Mouse (Mus musculus) neural tube, embryonic 15.5 days (tissue): ENCODE measurements around the gene Dock10. TPM values are rescaled to one million over a fixed set of nuclear protein-coding genes. Genes with fewer than 3 reads are reported as not detected.

Experiments used
- ATAC-seq: fragments of 200-750 bp; cut with Nextera tagmentation; 2 replicates; pipeline ENCODE4 v1.8.0; 2017; ENCODE audit warnings: mild to moderate bottlenecking, moderate TSS enrichment, moderate library complexity; ENCODE audit not compliant: low FRiP score
- H3K27ac ChIP-seq: fragments of 300-500 bp; sonication (generic); replicated peaks from 2 replicates; pipeline ENCODE4 v1.5.1; 2015; ENCODE audit warnings: mild to moderate bottlenecking, inconsistent platforms
- H3K27me3 ChIP-seq: fragments of 300-500 bp; sonication (generic); replicated peaks from 2 replicates; pipeline ENCODE4 v1.6.1; 2015; ENCODE audit warnings: inconsistent platforms
- H3K36me3 ChIP-seq: fragments of 300-500 bp; sonication (generic); 2 replicates; pipeline ENCODE4 v1.6.1; 2015; ENCODE audit warnings: inconsistent platforms
- H3K4me1 ChIP-seq: fragments of 300-500 bp; sonication (generic); 2 replicates; pipeline ENCODE4 v1.6.1; 2015; ENCODE audit warnings: inconsistent platforms
- H3K4me2 ChIP-seq: fragments of 300-500 bp; sonication (generic); 2 replicates; pipeline ENCODE4 v1.6.1; 2015; ENCODE audit warnings: inconsistent platforms, mild to moderate bottlenecking, moderate library complexity
- H3K4me3 ChIP-seq: fragments of 300-500 bp; sonication (generic); replicated peaks from 2 replicates; pipeline ENCODE4 v1.5.1; 2015; ENCODE audit warnings: mild to moderate bottlenecking, inconsistent platforms
- H3K9ac ChIP-seq: fragments of 300-500 bp; sonication (generic); replicated peaks from 2 replicates; pipeline ENCODE4 v1.6.1; 2015; ENCODE audit warnings: mild to moderate bottlenecking, inconsistent platforms
- H3K9me3 ChIP-seq: fragments of 300-500 bp; sonication (generic); replicated peaks from 2 replicates; pipeline ENCODE4 v1.6.1; 2016; ENCODE audit warnings: inconsistent platforms
- WGBS: fragments of 180-500 bp; shearing (Covaris S2); methylation state at CpG from one replicate; pipeline ENCODE4 v1.1.7; 2015; ENCODE audit warnings: mixed read lengths; 5-methylcytosine and 5-hydroxymethylcytosine counted together
- polyA plus RNA-seq: library from polyadenylated mRNA; unstranded; fragments of >200 nt; fragmentation: Nextera tagmentation; extraction: Ambion mirVana; gene quantifications from 2 replicates; pipeline ENCODE4 v1.2.1, GENCODE M21; 2015

Dock10 gene
- polyA plus RNA-seq, 1 experiment from 2014 or later = 5.8 TPM

DNA sequence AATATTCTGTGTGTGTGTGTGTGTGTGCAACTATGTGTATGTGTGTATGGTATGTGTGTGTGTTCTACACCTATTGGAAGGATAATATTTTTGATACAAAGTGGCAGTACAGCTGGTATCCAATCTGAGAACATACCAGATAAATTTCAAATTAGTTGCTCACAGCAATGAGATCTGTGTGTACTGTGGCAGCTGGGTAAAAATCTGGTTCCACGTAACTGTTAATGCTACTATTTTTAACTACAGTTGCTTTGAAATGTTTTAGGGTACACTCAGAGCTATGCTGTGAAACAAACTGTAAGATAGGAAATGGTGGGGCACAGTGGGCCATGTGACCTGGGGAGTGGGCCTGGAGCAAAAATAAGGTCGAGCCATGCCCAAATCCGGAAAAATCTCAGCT lies 176.1 kb downstream of the Dock10 start:
- H3K27me3 ChIP-seq = no peaks in the 10 kb centered on the region
- H3K4me1 ChIP-seq = no peaks in the 10 kb centered on the region
- WGBS = 93% methylated on average over 3 of the region's 3 CpGs
- no peaks in the 10 kb centered on the region for H3K9me3 ChIP-seq
- H3K4me2 ChIP-seq = no peak overlapping the region
- ATAC-seq = no peak
- no peak overlapping the region for H3K27ac ChIP-seq
- H3K36me3 ChIP-seq = no peaks in the 10 kb centered on the region
- H3K4me3 ChIP-seq = no peak overlapping the region
- H3K9ac ChIP-seq = no peak overlapping the region

DNA sequence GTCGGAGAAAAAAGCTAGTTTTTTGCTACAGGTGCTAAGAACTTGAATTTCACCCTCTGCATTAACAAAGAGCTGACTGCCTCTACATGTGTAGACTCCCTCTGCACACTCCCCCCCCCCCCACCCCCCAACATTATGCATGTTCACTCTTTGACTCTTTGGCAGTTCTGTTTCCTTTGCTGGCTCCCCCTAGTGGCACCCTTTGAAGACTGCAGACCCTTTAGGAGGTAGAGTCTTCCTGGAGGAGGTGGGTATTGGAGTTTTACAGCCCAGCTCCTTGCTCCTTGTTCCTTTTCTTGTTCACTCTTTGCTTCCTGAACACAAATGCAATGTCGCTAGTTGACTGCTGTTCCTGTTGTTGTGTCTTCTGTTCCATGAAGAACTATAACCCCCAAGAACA lies 181.4 kb downstream of the Dock10 start:
- no peaks in the 10 kb centered on the region for H3K36me3 ChIP-seq
- H3K9ac ChIP-seq = no peak overlapping the region
- no peak for ATAC-seq
- H3K27me3 ChIP-seq = no peaks in the 10 kb centered on the region
- H3K4me1 ChIP-seq = no peaks in the 10 kb centered on the region
- H3K9me3 ChIP-seq = no peaks in the 10 kb centered on the region
- no peak overlapping the region for H3K4me2 ChIP-seq
- no peak overlapping the region for H3K27ac ChIP-seq
- no peak overlapping the region for H3K4me3 ChIP-seq
- WGBS = 91% methylated on average over 2 of the region's 2 CpGs

DNA sequence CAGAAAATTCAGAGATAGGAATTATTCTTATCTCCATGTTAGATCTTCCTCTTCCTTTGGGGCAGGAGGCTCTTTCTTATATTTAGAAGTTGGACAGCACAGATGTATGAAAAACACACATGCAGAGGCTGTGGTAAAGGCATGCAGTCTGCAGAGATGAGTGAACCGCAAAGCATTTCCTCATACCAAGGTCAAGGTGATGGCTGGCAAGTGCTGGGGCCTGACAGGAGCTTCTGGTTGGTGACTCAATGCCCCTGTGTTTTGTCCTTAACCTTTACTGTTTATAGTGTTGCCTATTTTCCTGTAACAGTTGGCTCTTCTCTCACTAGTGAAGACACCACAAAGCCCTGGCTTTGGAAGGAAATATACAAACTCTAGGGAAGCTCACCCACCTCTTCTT lies 201.9 kb downstream of the Dock10 start:
- 0 out of 2 replicates have a peak, but pooled peaks cover 3% of the 10 kb centered on the region for H3K36me3 ChIP-seq
- H3K4me2 ChIP-seq = no peak overlapping the region
- H3K27me3 ChIP-seq = no peaks in the 10 kb centered on the region
- no peak for ATAC-seq
- no peaks in the 10 kb centered on the region for H3K9me3 ChIP-seq
- H3K4me3 ChIP-seq = no peak overlapping the region
- no peak overlapping the region for H3K9ac ChIP-seq
- 97% methylated on average over 1 of the region's 1 CpGs for WGBS
- no peaks in the 10 kb centered on the region for H3K4me1 ChIP-seq
- no peak overlapping the region for H3K27ac ChIP-seq

DNA sequence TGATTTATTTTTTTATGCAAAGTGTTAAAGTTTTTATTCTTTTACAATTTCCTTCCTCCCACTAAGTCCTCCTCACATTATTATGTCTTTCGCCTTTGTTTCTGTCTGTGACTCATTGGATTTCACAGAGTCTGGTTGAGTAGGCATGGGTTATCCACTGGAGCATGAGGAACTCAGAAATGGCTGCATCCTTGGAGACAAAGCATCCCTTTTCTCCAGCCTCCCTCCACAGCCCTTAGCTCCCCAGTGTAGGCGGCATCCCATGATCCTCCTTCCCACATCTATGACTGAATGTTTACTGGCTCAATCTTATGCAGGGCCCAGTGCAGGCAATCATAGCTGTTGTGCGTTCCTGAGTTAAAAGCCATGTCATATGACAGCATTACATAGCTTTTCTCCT lies 216.8 kb downstream of the Dock10 start:
- Histone ChIP-seq H3K9me3 (no peaks in the 10 kb centered on the region), H3K4me3 (no peak overlapping the region), H3K27ac (no peak overlapping the region), H3K4me2 (no peak overlapping the region), H3K4me1 (no peaks in the 10 kb centered on the region), H3K36me3 (0 out of 2 replicates have a peak, but pooled peaks cover 3% of the 10 kb centered on the region), H3K9ac (no peak overlapping the region), H3K27me3 (no peaks in the 10 kb centered on the region)
- 71% methylated on average over 3 of the region's 3 CpGs for WGBS
- 0 out of 2 replicates have a peak, but pooled peaks have one; percentile 35 for ATAC-seq

DNA sequence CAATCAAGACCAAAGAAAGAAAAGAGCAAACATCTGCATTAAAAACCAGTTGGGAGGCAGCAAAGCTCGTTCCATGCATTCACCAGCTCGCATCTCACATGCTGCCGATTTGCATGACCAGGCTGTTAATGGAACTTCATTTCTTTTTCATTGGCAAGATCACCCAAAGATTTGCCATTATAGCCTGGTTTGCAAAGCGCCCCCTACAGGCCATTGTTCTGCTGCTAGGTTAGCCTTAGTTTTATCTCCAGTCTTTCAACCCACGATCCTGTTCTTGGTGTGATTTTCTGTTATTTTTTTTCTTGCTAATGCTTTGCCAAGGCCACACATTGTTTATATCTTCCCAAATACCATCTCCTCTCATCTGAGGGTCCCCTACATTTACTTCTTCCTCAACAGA lies 236.1 kb downstream of the Dock10 start:
- Histone ChIP-seq H3K27me3 (no peaks in the 10 kb centered on the region), H3K4me3 (no peak overlapping the region), H3K4me1 (peaks cover 9% of the 10 kb centered on the region; the same call in 1 of the 2 replicates), H3K9ac (no peak overlapping the region), H3K36me3 (no peaks in the 10 kb centered on the region), H3K27ac (no peak overlapping the region), H3K9me3 (no peaks in the 10 kb centered on the region), H3K4me2 (no peak overlapping the region)
- 72% methylated on average over 5 of the region's 5 CpGs for WGBS
- ATAC-seq = no peak

DNA sequence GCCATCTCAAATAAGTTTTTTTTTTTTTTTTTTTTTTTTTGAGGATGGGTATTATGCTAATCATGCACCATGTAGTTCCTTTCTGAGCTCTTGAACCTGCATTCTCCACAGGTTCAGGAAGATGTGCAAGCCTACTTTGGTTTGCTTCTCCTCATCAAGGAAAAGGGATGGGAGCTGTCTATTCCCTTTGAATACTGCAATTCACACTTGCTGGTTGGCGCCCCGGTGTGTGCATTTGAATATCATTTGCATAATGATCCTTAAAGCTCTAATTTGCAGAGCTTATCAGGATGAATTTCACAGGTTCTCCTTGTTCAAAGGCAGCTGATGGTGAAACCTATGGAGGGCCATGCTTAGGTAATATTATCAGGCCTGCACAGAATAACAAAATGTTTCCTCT lies 237.9 kb downstream of the Dock10 start:
- Histone ChIP-seq H3K4me1 (peaks cover 9% of the 10 kb centered on the region; the same call in 1 of the 2 replicates), H3K9me3 (no peaks in the 10 kb centered on the region), H3K27me3 (no peaks in the 10 kb centered on the region), H3K4me2 (no peak overlapping the region), H3K36me3 (no peaks in the 10 kb centered on the region), H3K4me3 (no peak overlapping the region), H3K27ac (no peak overlapping the region), H3K9ac (no peak overlapping the region)
- 6% methylated on average over 2 of the region's 2 CpGs for WGBS
- ATAC-seq = no peak

DNA sequence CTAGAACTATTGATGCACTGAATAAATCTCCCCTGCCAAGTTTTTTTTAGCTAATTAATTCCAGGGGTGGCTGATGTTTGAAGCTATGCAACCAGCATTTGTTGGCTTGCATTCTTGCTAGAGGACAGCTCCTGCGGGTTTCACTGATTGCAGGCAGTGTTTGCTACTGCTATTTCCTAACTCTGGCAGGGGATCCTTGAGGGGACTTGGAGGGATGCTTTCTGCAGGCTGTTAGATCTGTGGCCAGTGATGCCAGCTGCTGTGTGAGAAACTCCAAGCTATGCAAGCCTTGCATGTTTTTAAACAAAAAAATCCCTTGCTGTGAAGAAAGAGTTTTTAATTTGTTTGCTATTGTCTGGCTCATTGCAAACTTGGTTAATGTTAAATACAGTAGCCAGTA lies 238.4 kb downstream of the Dock10 start:
- H3K36me3 ChIP-seq = no peaks in the 10 kb centered on the region
- no peaks in the 10 kb centered on the region for H3K27me3 ChIP-seq
- no peak for ATAC-seq
- H3K4me1 ChIP-seq = peaks cover 9% of the 10 kb centered on the region; the same call in 1 of the 2 replicates
- H3K27ac ChIP-seq = no peak overlapping the region; the same call in 1 of the 2 replicates
- 10% methylated on average over 1 of the region's 1 CpGs for WGBS
- no peaks in the 10 kb centered on the region for H3K9me3 ChIP-seq
- H3K4me2 ChIP-seq = no peak overlapping the region
- no peak overlapping the region for H3K9ac ChIP-seq
- H3K4me3 ChIP-seq = no peak overlapping the region

DNA sequence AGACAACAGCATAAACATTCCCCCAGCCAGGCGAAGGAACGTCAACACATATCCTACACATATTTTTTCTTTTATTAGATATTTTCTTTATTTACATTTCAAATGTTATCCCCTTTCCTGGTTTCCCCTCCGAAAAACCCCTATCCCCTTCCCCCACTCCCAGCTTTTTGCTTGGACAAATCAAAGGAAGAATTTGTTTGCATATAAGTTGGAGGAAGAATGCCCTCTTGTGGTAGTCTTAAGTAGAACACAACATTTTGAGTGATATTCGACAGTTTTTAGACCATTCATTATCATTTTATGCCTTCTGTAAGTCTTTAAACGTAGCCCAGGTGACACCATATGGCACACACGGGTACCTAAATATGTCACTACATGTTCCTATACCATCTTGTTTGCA lies 242.5 kb downstream of the Dock10 start:
- H3K4me2 ChIP-seq = no peak overlapping the region
- no peaks in the 10 kb centered on the region for H3K36me3 ChIP-seq
- peaks cover 9% of the 10 kb centered on the region; the same call in 1 of the 2 replicates for H3K4me1 ChIP-seq
- WGBS = 51% methylated on average over 6 of the region's 6 CpGs
- ATAC-seq = no peak
- no peak overlapping the region for H3K27ac ChIP-seq
- no peak overlapping the region for H3K9ac ChIP-seq
- no peaks in the 10 kb centered on the region for H3K9me3 ChIP-seq
- no peaks in the 10 kb centered on the region for H3K27me3 ChIP-seq
- H3K4me3 ChIP-seq = no peak overlapping the region

DNA sequence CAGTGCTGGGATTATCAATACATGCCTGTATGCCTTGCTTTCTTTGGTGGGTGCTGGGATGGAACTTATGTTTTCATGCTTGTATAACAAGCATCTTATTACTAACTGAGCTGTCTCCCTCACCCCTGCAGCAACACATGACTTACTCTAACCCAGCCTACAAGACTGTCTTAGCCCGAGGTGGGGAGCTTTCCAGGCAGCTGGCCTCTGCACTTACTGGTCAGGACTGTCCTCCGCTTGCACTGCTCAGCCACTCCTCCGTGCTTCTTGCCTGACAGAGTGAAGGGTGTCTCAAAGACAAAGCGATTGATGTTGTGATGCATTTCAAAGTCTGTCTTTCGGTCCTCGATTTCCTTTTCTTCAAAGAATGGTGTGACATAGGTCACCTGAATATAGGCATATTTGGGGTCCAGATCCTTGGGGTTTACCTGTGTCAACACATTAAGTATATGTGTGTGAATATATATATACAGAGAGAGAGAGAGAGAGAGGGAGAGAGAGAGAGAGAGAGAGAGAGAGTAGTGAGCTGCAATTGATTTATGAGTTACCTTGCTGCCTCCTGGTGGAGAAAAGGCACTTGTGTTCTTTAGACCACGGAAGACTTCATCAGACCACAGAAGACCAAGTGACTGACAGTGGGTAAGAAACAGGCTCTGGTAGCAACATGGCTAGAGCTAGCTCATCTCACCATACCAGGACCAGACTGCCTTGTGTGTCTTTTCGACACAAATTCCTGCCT lies 245.9 kb downstream of the Dock10 start:
- no peak overlapping the region for H3K27ac ChIP-seq
- H3K4me2 ChIP-seq = no peak overlapping the region
- no peaks in the 10 kb centered on the region for H3K9me3 ChIP-seq
- H3K27me3 ChIP-seq = no peaks in the 10 kb centered on the region
- H3K36me3 ChIP-seq = no peaks in the 10 kb centered on the region
- H3K4me3 ChIP-seq = no peak overlapping the region
- 0 out of 2 replicates have a peak, but pooled peaks have one; percentile 11 for ATAC-seq
- H3K9ac ChIP-seq = no peak overlapping the region
- WGBS = 66% methylated on average over 8 of the region's 8 CpGs
- no peaks in the 10 kb centered on the region for H3K4me1 ChIP-seq

DNA sequence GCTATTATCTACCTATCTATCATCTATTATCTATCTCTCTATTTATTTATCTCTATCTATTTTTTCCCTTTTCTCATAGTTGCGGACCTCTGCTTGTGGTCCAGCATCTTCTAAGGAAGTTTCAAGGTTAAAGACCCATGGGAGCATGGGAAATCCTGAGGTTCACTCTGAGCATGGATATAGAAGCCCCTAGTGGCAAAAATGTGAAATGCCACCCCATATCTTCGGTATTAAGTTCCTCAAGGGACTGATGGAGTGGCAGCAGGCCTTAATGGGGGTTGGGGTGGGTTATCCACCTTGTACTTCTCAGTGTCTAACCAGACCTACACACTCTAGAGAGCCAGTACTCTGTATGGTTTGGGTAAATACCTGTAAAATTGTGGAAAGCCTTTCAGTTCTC lies 253.6 kb downstream of the Dock10 start:
- Histone ChIP-seq H3K27me3 (no peaks in the 10 kb centered on the region), H3K9me3 (no peaks in the 10 kb centered on the region), H3K36me3 (no peaks in the 10 kb centered on the region), H3K4me2 (no peak overlapping the region), H3K27ac (no peak overlapping the region), H3K4me3 (no peak overlapping the region), H3K9ac (no peak overlapping the region), H3K4me1 (no peaks in the 10 kb centered on the region)
- no peak for ATAC-seq
- WGBS = 88% methylated on average over 2 of the region's 2 CpGs

DNA sequence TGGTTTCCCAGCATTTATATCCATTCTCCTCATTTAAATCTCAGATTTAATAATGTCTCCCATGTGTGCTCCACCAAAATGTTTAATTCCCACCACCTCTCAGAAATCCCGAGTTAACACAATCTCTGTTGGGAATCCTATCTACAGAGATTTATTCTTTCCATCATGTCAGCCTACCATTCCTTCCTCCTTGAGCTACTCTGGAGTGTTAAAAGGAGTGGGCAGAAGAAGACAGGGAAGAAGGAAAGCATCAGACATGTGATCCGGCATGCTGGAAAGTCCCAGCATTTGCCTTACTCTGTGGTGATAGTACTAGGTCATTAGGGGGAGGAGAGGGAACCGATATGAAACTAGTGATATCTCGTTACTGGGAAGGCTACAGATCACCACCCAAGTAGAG lies 254.2 kb downstream of the Dock10 start:
- H3K27ac ChIP-seq = no peak overlapping the region
- no peak overlapping the region for H3K4me3 ChIP-seq
- H3K4me1 ChIP-seq = no peaks in the 10 kb centered on the region
- no peak overlapping the region for H3K4me2 ChIP-seq
- no peaks in the 10 kb centered on the region for H3K36me3 ChIP-seq
- no peaks in the 10 kb centered on the region for H3K9me3 ChIP-seq
- H3K27me3 ChIP-seq = no peaks in the 10 kb centered on the region
- H3K9ac ChIP-seq = no peak overlapping the region
- no peak for ATAC-seq
- WGBS = 90% methylated on average over 4 of the region's 4 CpGs

DNA sequence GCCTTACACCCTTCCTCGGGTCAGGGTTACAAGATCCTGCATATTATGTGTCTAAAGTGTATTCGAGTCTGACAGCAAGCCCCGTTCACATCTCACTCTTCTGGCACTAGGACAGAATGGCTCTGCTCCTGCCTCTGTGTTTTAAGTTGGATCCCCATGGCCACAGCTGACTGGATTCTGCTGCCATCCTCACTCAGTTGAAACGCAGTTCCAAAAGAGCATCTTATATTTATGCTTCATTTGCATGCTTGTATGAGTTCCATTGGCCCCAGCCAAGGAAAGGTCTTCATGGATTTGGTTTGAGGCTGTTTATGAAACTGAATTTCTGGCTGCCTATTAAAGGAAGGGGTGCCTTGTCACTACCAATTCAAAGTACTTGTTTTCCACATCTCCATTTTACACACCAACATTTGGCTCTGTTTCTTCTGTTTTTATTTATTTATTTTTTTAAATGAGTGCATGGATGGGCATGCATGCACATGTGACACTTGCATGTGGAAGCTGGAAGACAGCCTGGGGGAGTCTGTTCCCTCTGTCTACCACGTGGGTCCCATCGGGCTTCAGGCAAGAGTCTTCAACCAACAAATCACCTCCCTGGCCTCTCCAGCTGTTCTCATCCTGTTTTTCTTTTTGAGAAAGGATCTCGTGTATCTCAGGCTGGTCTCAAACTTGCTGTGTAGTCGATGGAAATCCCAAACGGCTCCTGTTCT lies 255.7 kb downstream of the Dock10 start:
- no peak overlapping the region for H3K27ac ChIP-seq
- ATAC-seq = no peak
- H3K36me3 ChIP-seq = no peaks in the 10 kb centered on the region
- H3K4me3 ChIP-seq = no peak overlapping the region
- no peaks in the 10 kb centered on the region for H3K4me1 ChIP-seq
- H3K9me3 ChIP-seq = no peaks in the 10 kb centered on the region
- H3K9ac ChIP-seq = no peak overlapping the region
- H3K4me2 ChIP-seq = no peak overlapping the region
- WGBS = 83% methylated on average over 9 of the region's 9 CpGs
- H3K27me3 ChIP-seq = no peaks in the 10 kb centered on the region
